Mouse (Mus musculus) kidney, postnatal 25 days (tissue): Measurements from ENCODE around the gene Nr5a2.
A peak's percentile ranks its signal among the peaks of the same experiment; 100 is the strongest.

ENCODE experiments used
- DNase-seq, 2 experiments: peaks; one replicate each; pipeline ENCODE4 v3.0.0; 2021; ENCODE audit warnings: mixed read lengths in 2 of 2

Gene Nr5a2

DNA sequence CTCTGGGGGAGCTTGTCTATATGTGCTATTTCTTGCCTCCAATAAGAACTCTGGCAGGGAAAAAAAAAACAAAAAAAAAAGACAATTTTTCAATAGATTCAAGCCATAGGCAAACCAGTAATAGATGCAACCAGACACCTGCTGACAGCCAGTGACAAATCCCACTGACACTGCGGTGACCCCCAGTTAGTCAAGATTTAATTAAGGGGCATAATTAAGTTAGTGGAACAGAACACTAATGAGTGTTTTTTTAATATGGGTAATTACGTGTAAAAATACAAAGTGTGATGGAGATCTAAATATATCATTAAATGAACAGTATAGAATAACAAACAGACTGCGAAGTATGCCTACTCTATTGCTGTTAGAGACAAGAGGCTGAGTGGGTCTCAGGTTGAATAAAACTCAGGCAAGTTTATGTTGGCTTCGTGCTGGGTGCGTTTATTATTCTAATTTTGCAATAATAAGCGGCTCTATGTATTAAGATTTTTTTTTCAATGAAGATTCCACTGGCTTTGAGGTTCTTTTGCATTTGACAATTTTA lies 50.7 kb downstream of the Nr5a2 start:
- DNase-seq, result no peak

DNA sequence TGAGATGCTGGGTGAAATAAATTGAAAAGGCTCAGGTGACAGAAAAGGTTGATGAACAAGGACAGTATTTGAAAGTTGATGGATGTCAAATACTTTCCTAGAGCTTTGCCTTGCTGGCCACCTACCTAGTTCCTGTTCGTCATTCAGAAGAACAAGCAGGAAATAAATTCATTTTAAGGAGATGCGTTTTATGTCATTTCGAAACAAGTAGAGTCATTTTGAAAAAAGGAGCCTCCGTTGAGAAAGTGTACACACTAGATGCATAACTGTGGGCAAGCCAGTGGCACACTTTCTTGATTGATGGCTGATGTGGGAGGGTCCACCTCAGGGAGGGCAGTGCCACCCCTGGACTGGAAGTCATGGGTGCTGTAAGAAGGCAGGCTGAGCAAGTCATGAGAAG lies 62.1 kb downstream of the Nr5a2 start:
- no peak for DNase-seq

DNA sequence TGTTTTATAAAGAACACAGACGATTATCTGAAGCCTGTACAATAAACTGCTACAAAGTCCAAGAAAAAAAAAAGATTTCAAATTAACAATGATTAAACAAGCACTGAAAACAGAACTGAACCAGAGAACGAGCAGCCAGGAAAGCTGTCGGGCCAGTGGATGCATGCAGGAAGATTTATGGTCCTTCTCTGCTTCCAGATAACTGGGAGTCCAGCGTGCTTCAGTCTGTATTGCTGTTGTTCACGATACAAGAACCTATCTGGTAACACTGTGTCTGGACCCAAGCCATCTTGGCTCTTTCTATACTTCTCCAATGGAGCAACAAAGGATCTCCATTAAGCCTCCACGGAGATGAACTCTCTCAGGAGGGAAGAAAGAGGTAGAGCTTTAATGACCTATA lies 63.9 kb downstream of the Nr5a2 start:
- DNase-seq, result peak; percentile 28 to 51

DNA sequence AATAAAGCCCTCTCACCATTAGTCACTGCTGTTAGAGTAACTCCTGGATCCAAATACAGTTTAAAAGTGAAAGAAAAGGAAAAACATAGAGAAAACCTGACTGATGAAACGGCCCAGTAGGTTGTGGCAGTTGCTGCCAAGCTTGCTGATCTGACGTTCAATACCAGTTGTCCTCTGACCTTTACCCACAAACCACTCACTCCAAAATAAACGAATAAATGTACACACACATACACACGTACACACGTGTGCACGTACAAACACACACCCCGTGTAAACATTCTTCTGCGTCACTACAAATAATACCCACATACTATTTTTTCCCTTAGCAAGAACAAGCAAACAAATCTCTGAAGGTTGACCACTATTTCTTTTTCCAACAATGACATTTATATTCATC lies 64.4 kb downstream of the Nr5a2 start:
- no peak for DNase-seq

DNA sequence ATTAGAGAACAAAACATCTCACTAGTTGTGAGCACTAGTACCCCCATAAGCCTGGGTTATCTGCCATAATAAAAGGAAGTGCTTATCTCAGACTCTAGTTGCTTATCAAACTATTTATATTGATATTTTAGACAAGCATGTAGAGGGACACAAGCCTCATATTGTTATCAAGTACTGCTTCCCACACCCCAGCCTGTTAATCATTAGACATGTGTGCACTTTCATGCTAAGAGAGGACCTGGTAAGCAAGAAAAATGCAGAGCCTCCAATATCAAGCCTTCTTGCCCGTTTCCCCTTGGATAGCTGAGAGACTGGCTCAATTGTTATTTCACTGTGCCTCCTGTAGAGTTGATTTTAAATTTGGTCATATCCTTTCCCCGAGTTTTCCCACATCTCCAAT lies 65.5 kb downstream of the Nr5a2 start:
- DNase-seq, result no peak

DNA sequence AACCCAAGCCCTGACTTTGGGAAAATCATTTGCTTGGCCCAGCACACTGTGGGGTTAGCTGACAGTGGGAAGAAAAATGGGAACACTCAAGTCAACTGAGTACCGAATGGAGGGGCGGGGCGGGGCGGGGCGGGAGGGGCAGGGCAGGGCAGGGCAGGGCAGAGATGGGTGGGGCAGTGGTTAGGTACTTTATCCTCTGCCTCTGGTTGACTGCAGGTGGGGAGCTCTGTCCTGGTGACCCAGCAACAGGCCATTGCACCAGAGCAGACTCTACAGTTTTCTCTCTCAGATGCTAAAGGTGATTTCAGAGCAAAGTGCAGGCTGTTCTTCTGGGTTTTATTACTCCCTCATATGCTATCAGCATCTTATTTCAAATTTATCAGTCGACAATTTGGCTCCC lies 67.1 kb downstream of the Nr5a2 start:
- no peak for DNase-seq

DNA sequence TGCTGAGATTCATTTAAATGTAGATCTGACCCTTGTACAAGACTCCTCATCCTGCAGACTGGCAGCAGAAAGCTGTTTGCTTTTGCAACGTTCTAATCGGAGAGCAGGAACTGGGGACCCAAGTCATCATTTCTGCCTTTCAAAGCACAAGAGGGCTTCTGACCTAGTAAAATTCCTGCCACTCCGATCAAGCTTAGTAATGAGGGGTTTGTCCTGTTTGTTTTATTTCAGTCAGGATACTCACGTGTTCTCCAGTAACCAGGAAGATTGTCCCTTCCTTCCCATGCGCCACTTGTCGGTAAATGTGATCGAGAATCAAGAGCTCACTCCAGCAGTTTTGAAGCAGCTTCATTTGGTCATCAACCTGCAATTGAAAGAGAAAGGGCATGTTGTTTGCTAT lies 69.8 kb downstream of the Nr5a2 start:
- DNase-seq, result no peak

DNA sequence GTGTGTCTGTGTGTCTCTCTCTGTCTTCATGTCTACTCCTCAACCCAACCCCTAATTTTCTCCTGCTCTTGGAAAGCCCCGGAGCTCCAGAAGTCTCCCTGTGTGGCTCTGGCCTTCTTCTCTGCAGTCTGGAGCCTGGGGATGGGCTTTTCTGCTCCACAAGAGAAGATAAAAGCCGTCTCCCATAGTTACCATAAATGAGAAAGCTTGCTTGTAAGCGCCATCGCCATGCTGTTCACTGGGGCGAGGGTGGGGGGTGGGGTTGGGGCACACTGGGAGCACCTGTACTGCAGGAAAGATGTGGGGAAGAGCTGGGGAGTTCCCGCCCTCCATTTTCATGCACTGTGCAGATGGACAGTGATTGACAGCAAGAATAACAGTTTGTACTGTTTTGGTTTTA lies 71.5 kb downstream of the Nr5a2 start:
- no peak for DNase-seq

DNA sequence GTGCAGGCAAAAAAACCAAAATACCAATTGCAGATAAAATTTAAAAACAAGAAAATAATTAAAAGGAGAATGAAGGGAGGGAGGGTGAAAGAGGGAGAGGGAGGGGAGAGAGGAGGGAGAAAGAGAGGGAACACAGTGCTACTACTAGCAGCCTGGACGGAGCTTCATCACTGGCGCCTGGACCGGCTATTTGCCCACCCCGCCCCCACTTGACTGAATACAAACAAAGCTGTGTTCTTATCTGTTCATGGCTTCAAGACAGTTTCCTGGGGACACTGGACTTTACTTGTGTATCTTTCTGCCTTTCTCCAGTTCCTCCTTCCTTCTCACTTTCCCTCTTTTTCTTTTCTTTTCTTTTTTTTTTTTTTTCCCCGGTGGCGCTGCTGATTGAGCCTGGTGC lies 73.6 kb downstream of the Nr5a2 start:
- DNase-seq, result no peak

DNA sequence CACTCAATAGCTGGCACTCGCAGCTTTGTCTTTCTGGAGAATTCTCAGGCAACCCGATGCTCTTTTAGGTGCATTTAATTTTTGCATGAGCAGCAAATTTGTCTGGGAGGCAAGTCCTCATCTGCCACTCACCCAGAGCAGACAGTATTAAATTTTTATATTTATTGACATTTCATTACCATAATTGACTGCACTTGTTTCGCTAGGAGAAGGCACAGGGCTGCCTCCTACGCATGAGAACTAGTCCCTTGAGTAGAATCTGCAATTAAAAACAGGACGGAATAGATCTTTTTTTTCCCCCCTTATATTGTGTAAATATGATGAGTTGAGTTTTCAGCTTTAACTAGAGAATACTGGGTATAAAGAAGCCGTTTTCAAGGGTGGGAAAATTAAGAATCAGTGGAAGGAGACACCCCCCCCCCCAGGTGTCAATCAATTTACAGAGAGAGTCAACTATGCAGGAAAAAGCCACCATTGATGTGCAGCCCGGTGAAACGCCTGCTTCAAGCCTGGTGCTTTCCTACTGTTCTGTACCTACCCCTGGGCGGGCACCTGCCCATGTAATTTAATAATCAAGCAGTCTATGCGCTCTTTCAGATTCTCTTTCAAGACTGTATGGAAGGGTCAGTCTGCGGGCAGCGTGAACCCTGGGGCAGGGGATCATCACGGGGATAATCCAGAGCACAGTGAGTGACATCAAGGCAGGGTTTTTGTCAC lies 76.6 kb downstream of the Nr5a2 start:
- DNase-seq, result no peak

DNA sequence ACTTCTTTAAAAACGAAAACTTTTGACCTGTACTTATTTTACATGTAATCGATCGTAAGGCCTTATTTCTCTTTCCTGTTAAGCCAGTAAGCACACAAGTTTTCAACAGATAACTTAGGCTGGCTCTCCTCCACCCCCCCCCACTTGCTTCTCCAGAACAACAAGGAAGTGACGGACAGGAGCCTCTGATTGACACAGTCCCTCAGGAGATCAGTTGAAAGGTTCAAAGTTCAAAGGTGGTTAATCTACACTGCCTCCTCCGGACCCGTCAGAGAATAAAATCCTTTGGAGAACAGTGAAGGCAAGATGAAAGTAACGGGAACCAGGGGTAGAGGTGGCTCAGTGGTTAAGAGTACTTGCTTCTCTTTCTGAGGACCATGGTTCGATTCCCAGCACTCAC lies 80.0 kb downstream of the Nr5a2 start:
- DNase-seq, result no peak

DNA sequence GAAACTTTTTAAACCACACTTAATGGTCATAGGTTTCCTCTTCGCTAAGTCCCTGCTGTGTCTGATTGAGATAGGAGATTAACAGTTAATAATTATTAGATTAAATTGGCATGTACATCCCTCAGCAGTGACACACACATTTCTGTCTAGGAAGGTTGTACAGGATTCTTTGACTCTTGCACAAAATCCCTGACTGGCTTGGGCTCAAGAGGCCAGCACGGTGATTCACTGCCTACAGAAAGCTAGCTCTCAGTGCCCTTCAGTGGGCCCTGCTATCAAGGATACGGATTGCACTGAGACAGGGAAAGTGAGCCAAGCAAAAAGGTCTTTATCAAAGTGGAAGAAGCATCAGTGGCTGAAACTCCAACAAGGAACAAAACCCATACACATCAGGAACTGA lies 85.2 kb downstream of the Nr5a2 start:
- DNase-seq, result no peak

DNA sequence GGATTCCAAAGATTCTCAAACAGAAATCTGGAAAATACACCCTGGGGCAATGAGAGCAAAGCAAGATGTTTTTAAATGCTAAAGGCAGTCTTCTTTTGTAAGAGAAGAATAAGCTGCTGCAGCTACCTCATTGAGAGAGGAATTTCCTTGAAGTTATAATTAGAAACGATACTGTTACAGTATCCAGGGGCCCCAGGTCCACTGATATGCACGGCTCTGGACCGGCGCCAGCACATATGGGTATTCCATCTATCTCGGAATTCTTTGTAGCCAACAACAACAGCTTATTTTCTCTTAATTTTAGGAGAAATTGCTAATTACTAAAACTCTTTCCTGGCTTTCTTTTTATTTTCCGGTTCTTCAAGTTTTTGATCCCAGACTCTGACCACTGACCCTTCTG lies 91.3 kb downstream of the Nr5a2 start:
- no peak for DNase-seq

DNA sequence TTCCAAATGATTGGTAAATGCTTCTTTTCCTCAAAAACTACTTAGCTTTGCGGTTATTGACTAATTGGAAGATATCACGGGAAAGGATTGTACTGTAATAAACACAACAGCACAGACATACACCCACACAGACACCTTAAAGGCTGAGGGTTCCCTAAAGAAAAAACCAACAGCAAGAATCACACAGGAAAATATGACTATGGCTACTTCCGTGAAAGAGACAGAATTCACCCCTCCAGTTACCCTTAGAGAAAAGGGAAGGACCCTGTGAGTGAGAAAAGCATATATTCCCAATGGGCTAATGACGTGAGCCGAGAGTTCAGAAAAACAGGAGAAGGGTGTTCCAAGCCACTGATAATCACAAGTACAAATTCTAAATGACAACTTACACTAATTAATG lies 92.0 kb downstream of the Nr5a2 start:
- no peak for DNase-seq

DNA sequence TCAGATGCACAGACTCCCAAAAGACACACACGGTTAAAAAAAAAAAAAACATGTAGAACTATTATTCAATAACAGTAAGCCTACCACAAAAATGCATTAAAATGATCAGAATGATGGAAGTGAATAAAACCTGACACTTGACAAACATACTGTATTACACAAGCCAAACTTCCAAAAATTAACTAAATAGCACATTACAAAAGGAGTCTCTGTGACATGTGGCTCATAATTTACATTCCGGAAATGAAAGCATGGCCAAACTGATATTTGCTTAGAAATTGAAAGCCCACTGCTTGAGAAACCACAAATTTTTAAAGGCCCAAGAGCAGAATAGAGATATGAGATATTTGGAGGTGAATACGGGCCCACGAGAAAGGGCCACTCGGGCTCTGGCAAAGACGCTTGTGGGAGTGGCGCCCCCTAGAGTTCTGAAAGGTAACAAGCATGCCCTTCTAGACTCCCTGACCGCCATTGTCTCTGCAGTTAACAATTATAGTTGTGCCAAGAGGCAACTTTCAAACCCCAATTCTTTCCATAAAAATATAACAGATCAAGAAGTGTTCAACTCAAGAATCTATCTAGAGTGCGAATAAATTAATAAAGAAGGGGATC lies 93.7 kb downstream of the Nr5a2 start:
- DNase-seq, result peak in 1 of 2 experiments; percentile 37

DNA sequence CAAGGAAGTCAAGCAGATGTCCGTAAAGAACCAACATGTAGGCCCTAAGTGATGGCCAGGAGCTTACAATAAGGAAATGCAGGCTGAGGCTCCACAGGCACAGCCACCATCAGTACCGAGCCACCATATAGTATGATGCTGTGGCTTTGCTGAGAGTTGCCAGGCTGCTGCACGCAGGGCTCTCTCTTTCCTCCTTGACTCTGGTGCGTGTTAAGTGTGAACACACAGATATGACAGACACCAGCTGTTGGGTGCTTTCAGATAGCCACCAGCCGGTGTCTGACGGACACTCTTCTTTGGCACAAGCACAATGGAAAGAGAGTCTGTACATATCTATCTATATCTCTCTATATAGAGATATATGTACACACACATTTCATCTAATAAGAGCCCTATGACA lies 97.0 kb downstream of the Nr5a2 start:
- no peak for DNase-seq

DNA sequence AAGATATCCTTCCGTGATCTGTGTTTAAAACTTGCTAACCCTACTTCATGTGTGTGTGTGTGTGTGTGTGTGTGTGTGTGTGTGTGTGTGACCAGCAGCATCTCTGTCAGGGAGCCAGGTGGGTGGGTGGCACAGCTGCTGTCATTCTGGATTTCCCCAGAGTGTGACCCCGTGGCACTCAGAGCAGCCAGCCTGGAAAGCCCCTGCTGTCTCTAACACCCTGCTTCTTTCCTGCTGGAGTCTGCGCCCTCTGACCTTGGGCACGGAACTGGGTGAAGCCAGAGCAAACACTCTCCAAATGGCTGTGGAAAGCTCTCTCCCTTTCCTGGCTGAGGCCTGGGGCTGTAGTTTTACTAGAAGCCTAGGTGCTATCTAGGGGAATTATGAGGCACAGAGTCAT lies 100.8 kb downstream of the Nr5a2 start:
- DNase-seq, result peak; percentile 4 to 55

DNA sequence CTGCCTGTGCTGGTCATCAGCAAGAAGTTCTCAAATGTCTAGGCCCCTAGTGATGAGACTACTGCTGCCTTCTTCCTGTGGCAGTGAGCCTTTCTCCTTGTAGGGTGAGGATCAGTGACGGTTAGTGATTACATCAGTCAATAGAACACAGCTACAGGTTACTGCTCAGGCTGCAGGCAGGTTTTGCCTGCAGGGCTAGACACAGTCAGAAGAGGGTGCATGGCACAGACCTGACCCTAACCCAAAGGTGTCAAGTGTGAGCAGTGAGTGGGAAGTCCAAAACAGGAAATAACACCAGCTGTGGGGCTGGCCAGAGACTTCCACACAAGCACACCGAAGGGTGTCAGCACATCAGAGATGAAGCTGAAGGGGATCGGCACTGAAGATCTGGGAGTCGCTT lies 101.5 kb downstream of the Nr5a2 start:
- DNase-seq, result no peak

DNA sequence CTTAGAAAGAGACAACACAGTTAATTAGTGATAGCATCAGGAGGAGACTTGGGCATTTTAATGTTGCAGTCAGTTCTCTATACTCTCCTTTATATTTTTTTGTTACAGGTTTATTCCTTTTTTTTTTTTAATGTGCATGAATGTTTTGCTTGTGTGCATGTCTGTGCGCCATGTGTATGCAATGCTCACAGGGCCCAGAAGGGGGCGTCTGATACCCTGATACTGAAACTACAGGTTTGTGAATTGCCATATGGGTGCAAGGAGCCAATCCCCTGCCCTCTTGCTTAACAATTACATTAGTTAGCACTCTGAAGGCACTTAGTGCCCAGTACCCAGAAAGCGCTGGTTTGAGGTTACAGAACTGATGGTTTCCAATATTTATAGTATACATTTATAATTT lies 104.1 kb downstream of the Nr5a2 start:
- no peak for DNase-seq

DNA sequence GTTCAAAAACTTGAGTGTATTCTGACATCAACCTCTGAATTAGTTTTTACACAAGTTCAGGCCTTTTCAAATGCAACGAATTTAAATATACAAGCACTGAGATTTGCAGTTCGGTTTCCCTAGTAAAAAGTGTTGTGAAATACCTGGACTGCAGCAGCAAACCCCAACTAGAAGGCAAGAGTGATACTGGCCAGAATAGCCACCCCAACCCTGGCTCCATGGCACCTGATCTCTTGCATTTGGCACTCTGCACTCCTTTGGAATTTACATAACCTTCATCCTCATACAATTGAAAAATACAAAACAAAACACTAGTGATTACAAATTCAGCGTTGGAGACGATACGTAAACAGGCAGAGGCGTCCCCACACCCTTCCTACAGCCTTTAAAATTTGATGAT lies 111.5 kb downstream of the Nr5a2 start:
- DNase-seq, result no peak

DNA sequence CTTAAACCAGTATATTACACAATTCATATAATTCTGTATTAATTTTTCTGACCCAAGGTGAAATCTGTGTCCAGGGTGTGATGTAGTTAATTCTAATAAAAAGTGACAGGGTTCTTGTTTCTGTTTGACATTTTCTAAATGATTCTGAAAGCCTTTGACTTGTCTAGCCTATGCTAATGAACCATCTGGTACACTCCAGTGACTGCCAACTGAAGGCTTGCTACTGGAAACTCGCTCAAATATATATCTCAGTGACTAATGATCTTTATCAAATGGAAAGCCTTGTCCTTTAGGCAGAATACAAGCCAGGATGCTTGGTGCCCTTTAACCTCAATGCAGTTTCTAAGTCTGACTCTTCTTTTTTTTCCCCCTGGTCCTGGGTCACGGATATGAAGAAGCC lies 114.2 kb downstream of the Nr5a2 start:
- no peak for DNase-seq

DNA sequence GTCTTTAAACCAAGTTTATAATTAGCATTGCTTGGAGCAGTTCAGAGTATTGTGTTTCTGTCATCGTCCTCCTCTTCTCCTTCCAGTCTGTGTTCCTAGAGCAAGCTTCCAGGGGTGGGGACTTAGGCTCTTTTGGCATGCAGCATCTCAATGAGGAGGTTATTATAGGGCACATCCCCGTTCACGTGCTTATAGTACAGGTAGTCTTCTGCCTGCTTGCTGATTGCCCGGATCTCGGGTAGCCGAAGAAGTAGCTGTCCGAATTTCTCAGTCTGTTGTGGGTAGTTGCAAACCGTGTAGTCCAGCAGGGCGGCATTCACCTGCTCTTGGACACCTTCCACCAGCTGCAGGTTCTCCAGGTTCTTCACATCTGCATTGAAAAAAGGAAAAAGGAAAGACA lies 114.9 kb downstream of the Nr5a2 start:
- DNase-seq, result no peak

DNA sequence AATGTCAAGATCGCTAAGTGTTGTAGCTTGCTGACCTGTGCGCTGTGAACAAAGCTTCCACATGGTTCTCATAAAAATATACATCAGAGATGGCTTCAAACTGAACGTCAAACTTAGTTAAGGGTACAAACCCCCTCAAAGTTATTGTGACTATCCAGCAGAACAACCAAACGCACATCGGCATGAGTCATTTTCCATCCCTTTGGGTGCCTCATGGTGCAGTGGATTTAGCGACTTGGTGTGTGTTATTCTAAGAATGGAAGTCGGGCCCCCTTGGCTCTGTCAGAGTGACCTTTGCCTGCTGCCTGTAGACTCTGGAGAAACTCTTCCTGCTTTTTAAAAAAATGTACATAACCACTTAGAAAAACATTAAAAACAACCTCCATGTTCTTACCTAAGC lies 119.7 kb downstream of the Nr5a2 start:
- DNase-seq, result no peak

DNA sequence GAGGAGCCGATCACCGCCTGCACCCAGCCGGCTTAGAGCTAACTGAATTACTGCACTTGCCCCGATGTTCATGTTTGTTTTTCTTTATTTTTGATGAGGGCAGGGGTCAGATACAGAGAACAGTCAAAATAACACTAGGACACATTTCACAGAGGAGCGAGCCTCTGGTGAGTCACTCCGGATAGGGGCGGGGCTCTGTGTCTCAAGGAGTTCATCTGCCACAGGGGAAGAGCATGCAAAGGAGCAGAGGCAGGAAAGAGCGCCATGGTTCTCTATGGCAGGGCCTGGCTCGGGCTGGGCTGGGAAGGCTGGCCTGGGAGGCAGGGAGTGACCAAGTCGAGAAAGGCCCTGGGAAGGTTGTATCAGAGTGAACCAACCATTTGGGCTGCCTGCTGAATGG lies 121.0 kb downstream of the Nr5a2 start:
- DNase-seq, result peak; percentile 68 to 74
